Mouse (Mus musculus) forebrain, embryonic 11.5 days (tissue): ENCODE measurements at regions not wholly inside any gene's neighbourhood (a gene's known extent, or its start where the extent isn't known, plus 50 kb on each side); places are given as distances from the start of the nearest gene placed in this dataset.
"Not testable (repeated sequence)": the region's sequence is repeated elsewhere in the genome, so short reads cannot be mapped to it uniquely, and the experiment has no call there.

Experiments
- ATAC-seq: fragments of 200-750 bp; cut with Nextera tagmentation; replicated peaks from 2 replicates; pipeline ENCODE4 v1.8.0; 2017; ENCODE audit warnings: moderate TSS enrichment; ENCODE audit not compliant: low FRiP score
- DNase-seq: peaks from one replicate; pipeline ENCODE4 v3.0.0-alpha.2; 2017; ENCODE audit warnings: low spot score
- H3K27ac ChIP-seq: fragments of 300-500 bp; sonication (generic); 2 replicates; pipeline ENCODE4 v1.5.1; 2014; ENCODE audit warnings: low read depth, low read length
- H3K27me3 ChIP-seq: fragments of 300-500 bp; sonication (generic); 2 replicates; pipeline ENCODE4 v1.6.1; 2014; ENCODE audit warnings: mild to moderate bottlenecking, low read length, mixed read lengths; ENCODE audit not compliant: control insufficient read depth, insufficient read depth
- H3K36me3 ChIP-seq: fragments of 300-500 bp; sonication (generic); 2 replicates; pipeline ENCODE4 v1.6.1; 2014; ENCODE audit warnings: mild to moderate bottlenecking, low read length, moderate library complexity, mixed read lengths; ENCODE audit not compliant: control insufficient read depth, insufficient read depth
- H3K4me1 ChIP-seq: fragments of 300-500 bp; sonication (generic); replicated peaks from 2 replicates; pipeline ENCODE4 v1.6.1; 2014; ENCODE audit warnings: low read length, mixed read lengths; ENCODE audit not compliant: control insufficient read depth, insufficient read depth
- H3K4me2 ChIP-seq: fragments of 300-500 bp; sonication (generic); 2 replicates; pipeline ENCODE4 v1.6.1; 2014; ENCODE audit warnings: low read depth, mild to moderate bottlenecking, low read length, moderate library complexity, mixed read lengths; ENCODE audit not compliant: severe bottlenecking
- H3K4me3 ChIP-seq: fragments of 300-500 bp; sonication (generic); 2 replicates; pipeline ENCODE4 v1.5.1; 2014; ENCODE audit warnings: low read depth, low read length
- H3K9ac ChIP-seq: fragments of 300-500 bp; sonication (generic); 2 replicates; pipeline ENCODE4 v1.6.1; 2014; ENCODE audit warnings: low read length
- H3K9me3 ChIP-seq: fragments of 300-500 bp; sonication (generic); 2 replicates; pipeline ENCODE4 v1.6.1; 2016; ENCODE audit warnings: low read length, mixed read lengths; ENCODE audit not compliant: control insufficient read depth
- WGBS: fragments of 180-500 bp; shearing (Covaris S2); extraction: QIAGEN DNeasy Blood & Tissue Kit; methylation state at CpG from one replicate; pipeline ENCODE4 v1.1.7; 2014; 5-methylcytosine and 5-hydroxymethylcytosine counted together

- Histone ChIP-seq H3K4me3 (no peak overlapping the region), H3K9me3 (no peaks in the 10 kb centered on the region), H3K27me3 (no peaks in the 10 kb centered on the region), H3K27ac (no peak overlapping the region), H3K4me2 (no peak overlapping the region), H3K4me1 (no peaks in the 10 kb centered on the region), H3K9ac (no peak overlapping the region), H3K36me3 (no peaks in the 10 kb centered on the region)
- 91% methylated on average over 1 of the region's 1 CpGs for WGBS
- DNase-seq (no peak), ATAC-seq (no peak)
These were observed 157.1 kb downstream of the Enc1 start for GRCm38 (mm10) chr13:97398041-97398440.

- Histone ChIP-seq H3K27me3 (no peaks in the 10 kb centered on the region), H3K4me3 (no peak overlapping the region), H3K4me1 (no peaks in the 10 kb centered on the region), H3K9me3 (no peaks in the 10 kb centered on the region), H3K36me3 (no peaks in the 10 kb centered on the region), H3K4me2 (no peak overlapping the region), H3K9ac (no peak overlapping the region), H3K27ac (no peak overlapping the region)
- 93% methylated on average over 3 of the region's 3 CpGs for WGBS
- DNase-seq (no peak), ATAC-seq (no peak)
These were observed 156.2 kb downstream of the Enc1 start for GRCm38 (mm10) chr13:97396899-97397640.

GRCm38 (mm10) chr13:97396286-97396685 lies 155.4 kb downstream of the Enc1 start:
- H3K27ac ChIP-seq = not testable (repeated sequence)

GRCm38 (mm10) chr13:97394756-97395454 lies 154.0 kb downstream of the Enc1 start:
- Histone ChIP-seq H3K27ac (no peak overlapping the region), H3K9me3 (no peaks in the 10 kb centered on the region), H3K4me2 (no peak overlapping the region), H3K4me1 (no peaks in the 10 kb centered on the region; the same call in 1 of the 2 replicates), H3K36me3 (no peaks in the 10 kb centered on the region), H3K9ac (no peak overlapping the region), H3K27me3 (no peaks in the 10 kb centered on the region), H3K4me3 (no peak overlapping the region)
- DNase-seq (no peak), ATAC-seq (no peak)
- 87% methylated on average over 7 of the region's 7 CpGs for WGBS

More at GRCm38 (mm10) chr13:97396286-97396685, 155.4 kb downstream of the Enc1 start:
- not testable (repeated sequence) for H3K4me2 ChIP-seq, H3K4me1 ChIP-seq, H3K9me3 ChIP-seq, H3K4me3 ChIP-seq, H3K27me3 ChIP-seq, ATAC-seq, H3K9ac ChIP-seq, H3K36me3 ChIP-seq, DNase-seq
- WGBS = 78% methylated on average over 2 of the region's 2 CpGs

- Histone ChIP-seq H3K4me3 (no peak overlapping the region), H3K9me3 (no peaks in the 10 kb centered on the region), H3K4me1 (no peaks in the 10 kb centered on the region; the same call in 1 of the 2 replicates), H3K9ac (no peak overlapping the region), H3K36me3 (no peaks in the 10 kb centered on the region), H3K27ac (no peak overlapping the region), H3K4me2 (no peak overlapping the region), H3K27me3 (no peaks in the 10 kb centered on the region)
- DNase-seq (no peak), ATAC-seq (no peak)
- 69% methylated on average over 4 of the region's 4 CpGs for WGBS
These were observed 153.2 kb downstream of the Enc1 start for GRCm38 (mm10) chr13:97394071-97394470.

GRCm38 (mm10) chr13:97393456-97393855 lies 152.6 kb downstream of the Enc1 start:
- no peaks in the 10 kb centered on the region; the same call in 1 of the 2 replicates for H3K4me1 ChIP-seq
- ATAC-seq (no peak), DNase-seq (no peak)
- no peak overlapping the region for H3K4me2 ChIP-seq
- H3K36me3 ChIP-seq = no peaks in the 10 kb centered on the region
- no peak overlapping the region for H3K9ac ChIP-seq
- H3K27ac ChIP-seq = no peak overlapping the region
- H3K4me3 ChIP-seq = no peak overlapping the region
- H3K27me3 ChIP-seq = no peaks in the 10 kb centered on the region
- H3K9me3 ChIP-seq = no peaks in the 10 kb centered on the region
- 91% methylated on average over 7 of the region's 7 CpGs for WGBS

GRCm38 (mm10) chr13:97390449-97390930 lies 149.6 kb downstream of the Enc1 start:
- Histone ChIP-seq H3K27ac (no peak overlapping the region), H3K27me3 (no peaks in the 10 kb centered on the region), H3K9ac (no peak overlapping the region), H3K36me3 (no peaks in the 10 kb centered on the region), H3K4me3 (no peak overlapping the region), H3K4me2 (0 out of 2 replicates have a peak overlapping the region, but pooled peaks have one; percentile 24), H3K4me1 (no peaks in the 10 kb centered on the region; the same call in 1 of the 2 replicates), H3K9me3 (no peaks in the 10 kb centered on the region)
- DNase-seq = peak; percentile 71
- whole genome bisulfite sequencing = 32% methylated on average over 11 of the region's 11 CpGs
- peak; percentile 43; the same call in 1 of the 2 replicates for ATAC-seq

GRCm38 (mm10) chr13:97388851-97389479 lies 148.1 kb downstream of the Enc1 start:
- 84% methylated on average over 11 of the region's 11 CpGs for WGBS
- H3K9me3 ChIP-seq = no peaks in the 10 kb centered on the region
- H3K36me3 ChIP-seq = no peaks in the 10 kb centered on the region
- H3K4me1 ChIP-seq = no peaks in the 10 kb centered on the region; the same call in 1 of the 2 replicates
- H3K27ac ChIP-seq = no peak overlapping the region
- no peaks in the 10 kb centered on the region for H3K27me3 ChIP-seq
- no peak overlapping the region for H3K4me3 ChIP-seq
- no peak for ATAC-seq
- no peak overlapping the region for H3K9ac ChIP-seq
- no peak for DNase-seq
- no peak overlapping the region for H3K4me2 ChIP-seq
